Mouse (Mus musculus): ENCODE measurements at regions not wholly inside any gene's neighbourhood (a gene's known extent, or its start where the extent isn't known, plus 50 kb on each side); places are given as distances from the start of the nearest gene placed in this dataset.

DNA sequence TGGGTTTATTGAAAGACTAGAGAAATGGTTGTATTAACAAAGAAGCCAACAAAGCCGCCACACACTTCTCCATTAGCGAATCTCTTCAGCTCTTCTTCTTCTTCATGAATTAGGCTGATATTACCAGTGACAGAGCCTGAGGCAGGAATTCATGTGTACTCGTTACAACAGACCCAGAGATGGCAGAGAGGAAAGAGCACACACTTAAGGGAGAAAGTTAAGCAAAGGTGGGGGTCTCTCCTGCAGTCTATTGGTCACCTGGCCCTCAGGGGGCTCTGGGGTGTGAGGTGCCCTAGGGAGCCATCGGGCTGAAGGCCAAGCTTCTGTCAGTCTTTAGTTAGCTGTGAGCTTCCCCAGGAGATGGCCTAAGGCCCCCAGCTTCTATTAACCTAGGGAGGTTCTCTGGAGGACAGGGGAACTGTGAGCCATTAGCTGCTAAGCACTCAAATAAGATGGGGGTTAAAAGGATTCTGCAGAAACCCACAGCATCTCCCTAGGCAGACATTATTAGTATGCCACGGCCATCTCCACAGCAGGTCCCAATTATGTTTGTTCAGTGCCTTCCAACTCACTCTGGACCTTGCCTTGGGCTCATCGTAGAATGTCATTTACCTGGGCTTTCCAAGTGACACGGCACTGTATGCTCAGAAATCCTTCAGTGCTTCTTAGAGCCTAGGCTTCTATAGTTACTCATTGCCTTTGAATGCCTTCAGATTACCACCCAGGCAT, 541.2 kb downstream of the Plekhb2 start:
- TF ChIP-seq CTCF (IDR thresholded peaks at IDR 0.05 in 2 of 3, conservative IDR thresholded peaks at IDR 0.05 in 1 of 3; ENCODE audit: control insufficient read depth in 1 of 3, insufficient read depth in 1 of 3, low read depth in 2 of 3, low read length in 3 of 3, poor library complexity in 1 of 3, severe bottlenecking in 1 of 3) (no peak), SIN3A (IDR thresholded peaks at IDR 0.05; ENCODE audit: low read length) (no peak), SMC3 (IDR thresholded peaks at IDR 0.05; ENCODE audit: low read depth, low read length) (no peak), HCFC1 (IDR thresholded peaks at IDR 0.05; ENCODE audit: low read depth, low read length) (no peak), UBTF (IDR thresholded peaks at IDR 0.05; ENCODE audit: borderline replicate concordance, insufficient read depth, low read depth, low read length) (no peak), E2F4 (IDR thresholded peaks at IDR 0.05; ENCODE audit: borderline replicate concordance, low read depth, low read length) (no peak), TCF12 (IDR thresholded peaks at IDR 0.05; ENCODE audit: low read depth, low read length) (no peak)
